Comparison of ENCODE assay signal across 8 mouse cellular contexts in the genomic region with DNA sequence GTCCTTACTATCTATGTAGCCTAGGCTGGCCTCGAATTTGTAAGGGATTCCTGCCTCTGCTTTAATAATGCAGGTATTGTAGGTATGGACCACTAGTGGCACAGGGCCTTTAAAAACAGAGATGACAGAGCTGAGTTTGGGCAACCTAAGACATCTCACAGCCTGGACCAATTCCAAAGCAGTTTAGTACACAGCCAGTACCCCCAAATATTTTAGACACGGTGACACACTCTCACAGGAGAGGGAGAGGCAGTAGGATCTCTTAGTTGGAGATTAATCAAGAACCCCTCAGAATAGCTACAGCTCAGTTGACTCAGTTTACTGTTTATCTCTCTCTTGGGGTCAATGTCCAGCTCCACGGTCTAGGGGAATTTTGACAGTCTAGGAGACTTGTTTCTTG. TPM values are rescaled to one million over a fixed set of nuclear protein-coding genes. Genes with fewer than 3 reads are reported as not detected.
DNase-seq lines count a peak whose midpoint lies in the region; ATAC-seq and TF ChIP-seq lines count a peak whose summit lies in the region.

No protein-coding gene starts in this region.

- H3K4me1 ChIP-seq in spleen, adult 2 months (ENCODE audit: control insufficient read depth, insufficient read depth, insufficient read length) = peaks cover 6% of the 10 kb centered on the region; the same call in 1 of the 2 replicates
- peaks cover 37% of the 10 kb centered on the region for H3K4me1 ChIP-seq in liver, embryonic 13.5 days (replicated peaks)

- peak overlapping the region; percentile 74; the same call in 1 of the 2 replicates for H3K4me3 ChIP-seq in spleen, adult 2 months (ENCODE audit: extremely low read depth, insufficient read depth, insufficient read length)
- peak overlapping the region; percentile 72 for H3K4me3 ChIP-seq in liver, embryonic 13.5 days (replicated peaks)

- no peak for TF ChIP-seq POLR2A in spleen, adult 2 months (IDR thresholded peaks at IDR 0.05; ENCODE audit: low read depth, low read length)

- peak overlapping the region; percentile 88; the same call in 1 of the 2 replicates for H3K27ac ChIP-seq in spleen, adult 2 months (ENCODE audit: insufficient read depth, low read length)
- peak overlapping the region; percentile 92 for H3K27ac ChIP-seq in liver, embryonic 13.5 days

- peak overlapping the region; percentile 90 for H3K9ac ChIP-seq in liver, embryonic 13.5 days

- peak overlapping the region; percentile 81 for H3K4me2 ChIP-seq in liver, embryonic 13.5 days

- no peak for TF ChIP-seq CTCF in spleen, adult 2 months (IDR thresholded peaks at IDR 0.05; ENCODE audit: extremely low read depth, insufficient read depth, insufficient read length, insufficient replicate concordance)

- DNase-seq in cerebellum, adult 11-12 months = peak; percentile 29
- DNase-seq in cerebellum, postnatal 4 days (ENCODE audit: low spot score in 2 of 2) = no peak
- no peak for DNase-seq in spleen, adult 2 months (ENCODE audit: low read depth in 1 of 2, low spot score in 2 of 2)
- no peak for DNase-seq in spleen, adult 12 weeks (ENCODE audit: low spot score)
- no peak for DNase-seq in liver, embryonic 13.5 days
- no peak for DNase-seq in right cerebral cortex, adult 18-20 months
- DNase-seq in adrenal gland, postnatal 25 days = no peak

- ATAC-seq in liver, embryonic 13.5 days (ENCODE audit: low read depth) = no peak
- no peak for ATAC-seq in megakaryocyte-erythroid progenitor cell, adult 5-6 weeks (replicated peaks; ENCODE audit: low FRiP score, low TSS enrichment, poor library complexity, severe bottlenecking)

- no peaks in the 10 kb centered on the region for H3K36me3 ChIP-seq in spleen, adult 2 months (ENCODE audit: control insufficient read depth, insufficient read depth, low read length)
- H3K36me3 ChIP-seq in liver, embryonic 13.5 days = peaks cover 3% of the 10 kb centered on the region; the same call in 1 of the 2 replicates

- 23% methylated on average over 3 of the region's 3 CpGs for WGBS in spleen, adult 2 months
- WGBS in liver, embryonic 13.5 days (ENCODE audit: insufficient replicate concordance) = 21% methylated on average over 3 of the region's 3 CpGs

- H3K9me3 ChIP-seq in liver, embryonic 13.5 days (replicated peaks) = no peaks in the 10 kb centered on the region

- no peaks in the 10 kb centered on the region for H3K27me3 ChIP-seq in spleen, adult 2 months (ENCODE audit: control insufficient read depth, insufficient read depth, low read length)
- no peaks in the 10 kb centered on the region; the same call in 1 of the 2 replicates for H3K27me3 ChIP-seq in liver, embryonic 13.5 days

RNA-seq across cellular contexts. Expression of a gene that starts 0.8 kb away (rescaled TPM):
- 25.7 and 30.6 TPM in 2 replicates for polyA plus RNA-seq in spleen, adult 2 months (2012; rRNA removed)
- 11.8 and 14.4 TPM in 2 replicates for polyA plus RNA-seq in liver, embryonic 13.5 days (2015; fragmentation: Nextera tagmentation; extraction: Ambion mirVana)
- 37.0 and 40.7 TPM in 2 replicates for total RNA-seq in megakaryocyte-erythroid progenitor cell, adult 5-6 weeks (2014; fragmentation: Nextera tagmentation)
- total RNA-seq in megakaryocyte-erythroid progenitor cell, adult 5-6 weeks (2017) = 14.2 and 18.0 TPM in 2 replicates
- 28.9 and 32.7 TPM in 2 replicates for total RNA-seq in adrenal gland, postnatal 25 days (2021)

RNA-seq across cellular contexts. Expression of a gene that starts 3.8 kb away (rescaled TPM):
- not detected in 2 replicates for polyA plus RNA-seq in spleen, adult 2 months (2012; rRNA removed)
- polyA plus RNA-seq in liver, embryonic 13.5 days (2015; fragmentation: Nextera tagmentation; extraction: Ambion mirVana) = 0.10 TPM in 1 of 2 replicates, not detected in the other
- not detected in 2 replicates for total RNA-seq in megakaryocyte-erythroid progenitor cell, adult 5-6 weeks (2014; fragmentation: Nextera tagmentation)
- total RNA-seq in megakaryocyte-erythroid progenitor cell, adult 5-6 weeks (2017) = not detected in 2 replicates
- total RNA-seq in adrenal gland, postnatal 25 days (2021) = not detected in 2 replicates

RNA-seq across cellular contexts. Expression of a gene that starts 19.9 kb away (rescaled TPM):
- 15.9 and 17.2 TPM in 2 replicates for polyA plus RNA-seq in spleen, adult 2 months (2012; rRNA removed)
- polyA plus RNA-seq in liver, embryonic 13.5 days (2015; fragmentation: Nextera tagmentation; extraction: Ambion mirVana) = 99.7 and 105 TPM in 2 replicates
- total RNA-seq in megakaryocyte-erythroid progenitor cell, adult 5-6 weeks (2014; fragmentation: Nextera tagmentation) = 62.8 and 95.5 TPM in 2 replicates
- total RNA-seq in megakaryocyte-erythroid progenitor cell, adult 5-6 weeks (2017) = 86.0 and 87.5 TPM in 2 replicates
- total RNA-seq in adrenal gland, postnatal 25 days (2021) = 164 and 206 TPM in 2 replicates

RNA-seq across cellular contexts. Expression of a gene that starts 32.0 kb away (rescaled TPM):
- polyA plus RNA-seq in spleen, adult 2 months (2012; rRNA removed) = 34.6 and 42.1 TPM in 2 replicates
- 5.7 and 6.3 TPM in 2 replicates for polyA plus RNA-seq in liver, embryonic 13.5 days (2015; fragmentation: Nextera tagmentation; extraction: Ambion mirVana)
- total RNA-seq in megakaryocyte-erythroid progenitor cell, adult 5-6 weeks (2014; fragmentation: Nextera tagmentation) = 24.3 and 35.7 TPM in 2 replicates
- total RNA-seq in megakaryocyte-erythroid progenitor cell, adult 5-6 weeks (2017) = 8.1 and 9.0 TPM in 2 replicates
- 37.2 and 52.6 TPM in 2 replicates for total RNA-seq in adrenal gland, postnatal 25 days (2021)

RNA-seq across cellular contexts. Expression of a gene that starts 33.9 kb away (rescaled TPM):
- 1.0 and 1.4 TPM in 2 replicates for polyA plus RNA-seq in spleen, adult 2 months (2012; rRNA removed)
- polyA plus RNA-seq in liver, embryonic 13.5 days (2015; fragmentation: Nextera tagmentation; extraction: Ambion mirVana) = 46.0 and 46.6 TPM in 2 replicates
- total RNA-seq in megakaryocyte-erythroid progenitor cell, adult 5-6 weeks (2014; fragmentation: Nextera tagmentation) = not detected in 2 replicates
- not detected in 2 replicates for total RNA-seq in megakaryocyte-erythroid progenitor cell, adult 5-6 weeks (2017)
- total RNA-seq in adrenal gland, postnatal 25 days (2021) = 9.7 and 10.0 TPM in 2 replicates
